8 mouse cellular contexts compared by ENCODE assay signal in the genomic region with DNA sequence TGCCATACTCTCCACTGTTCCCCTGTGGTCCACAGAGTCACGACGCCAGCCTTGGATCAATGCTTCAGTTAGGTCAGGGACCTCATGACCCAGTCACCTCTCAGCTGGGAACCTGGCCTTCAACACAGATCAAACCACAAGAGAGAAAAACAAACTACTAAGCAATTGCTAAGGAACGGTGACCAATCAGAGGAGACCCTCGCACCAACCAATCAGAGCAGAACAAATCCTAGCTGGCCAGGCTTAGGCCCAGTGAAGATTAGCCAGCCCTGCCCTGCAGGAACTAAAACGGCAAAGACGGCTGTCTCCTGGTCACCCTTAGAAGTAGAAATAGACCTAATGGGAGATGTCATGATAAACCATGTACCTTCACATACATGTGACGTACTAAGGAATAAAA. TPM values are rescaled to one million over a fixed set of nuclear protein-coding genes. Genes with fewer than 3 reads are reported as not detected.
DNase-seq lines count a peak whose midpoint lies in the region; ATAC-seq lines count a peak whose summit lies in the region.

No protein-coding gene starts in this region.

- no peaks in the 10 kb centered on the region for H3K9me3 ChIP-seq in liver, embryonic 15.5 days (replicated peaks)

- no peak for DNase-seq in cerebellum, adult 11-12 months
- peak; percentile 73 for DNase-seq in adrenal gland, postnatal 14 days
- peak; percentile 40 for DNase-seq in heart, adult 8-10 months (ENCODE audit: low spot score)
- peak; percentile 76 to 84 for DNase-seq in kidney, adult 8-10 months
- peak; percentile 48 to 52 for DNase-seq in right cerebral cortex, postnatal 10 days (ENCODE audit: low spot score in 2 of 2)
- DNase-seq in B cell, adult 2 months, result no peak

- peaks cover 55% of the 10 kb centered on the region for H3K36me3 ChIP-seq in liver, embryonic 15.5 days (replicated peaks)

- 54% methylated on average over 7 of the region's 7 CpGs for WGBS in liver, embryonic 15.5 days (ENCODE audit: insufficient replicate concordance)

- no peak overlapping the region; the same call in 1 of the 2 replicates for H3K27ac ChIP-seq in liver, embryonic 15.5 days (replicated peaks)

- H3K4me3 ChIP-seq in liver, embryonic 15.5 days (replicated peaks), result no peak overlapping the region

- no peak overlapping the region for H3K9ac ChIP-seq in liver, embryonic 15.5 days

- H3K4me1 ChIP-seq in liver, embryonic 15.5 days (replicated peaks), result peaks cover 46% of the 10 kb centered on the region

- no peaks in the 10 kb centered on the region for H3K27me3 ChIP-seq in liver, embryonic 15.5 days

- ATAC-seq in cerebellum, adult (ENCODE audit: insufficient number of reproducible peaks, low FRiP score, low TSS enrichment), result peak; percentile 46; the same call in 1 of the 2 replicates
- peak; percentile 75 for ATAC-seq in liver, embryonic 15.5 days (ENCODE audit: insufficient read depth)

- peak overlapping the region; percentile 32; the same call in 1 of the 2 replicates for H3K4me2 ChIP-seq in liver, embryonic 15.5 days

RNA-seq across cellular contexts. Expression of a gene that starts 9.1 kb away (rescaled TPM):
- total RNA-seq in adrenal gland, postnatal 14 days (2021), result 22.2 and 22.5 TPM in 2 replicates
- 10 to 100 TPM; 26.4 to 31.2 (median 29.3) TPM for total RNA-seq in heart, adult 8-10 months (2022)
- polyA plus RNA-seq in liver, embryonic 15.5 days (2015; fragmentation: Nextera tagmentation; extraction: Ambion mirVana), result 42.6 and 45.9 TPM in 2 replicates

RNA-seq across cellular contexts. Expression of a gene that starts 46.5 kb away (rescaled TPM):
- 11.2 and 11.8 TPM in 2 replicates for total RNA-seq in adrenal gland, postnatal 14 days (2021)
- total RNA-seq in heart, adult 8-10 months (2022), result 10 to 100 TPM; 15.8 to 17.4 (median 17.0) TPM
- 4.9 and 5.9 TPM in 2 replicates for polyA plus RNA-seq in liver, embryonic 15.5 days (2015; fragmentation: Nextera tagmentation; extraction: Ambion mirVana)

Comparison
In these comparisons a context has a peak if more than half of its experiments do, and no peak if none do; other contexts are left out.
1. DNase-seq: peak in adrenal gland, postnatal 14 days (single experiment), heart, adult 8-10 months (single experiment), kidney, adult 8-10 months (2 of 2) and right cerebral cortex, postnatal 10 days (2 of 2); none in cerebellum, adult 11-12 months (single experiment) and B cell, adult 2 months (0 of 2).